Mouse (Mus musculus): Measurements from ENCODE around the gene Gpatch3. TPM values are rescaled to one million over a fixed set of nuclear protein-coding genes. Genes with fewer than 3 reads are reported as not detected.

Gene Gpatch3
- polyA plus RNA-seq, 1 experiment from 2014 or later: 4.5 TPM

GRCm38 (mm10) chr4:133626621-133627020, 52.1 kb downstream of the Gpatch3 start:
- ATAC-seq (no peak), DNase-seq (no peak)
- no peak overlapping the region for H3K9ac ChIP-seq (replicated peaks)
- peaks cover 18% of the 10 kb centered on the region; the same call in 1 of the 2 replicates for H3K36me3 ChIP-seq (replicated peaks; ENCODE audit: insufficient read depth, low read length)
- peaks cover 33% of the 10 kb centered on the region for H3K4me1 ChIP-seq (ENCODE audit: insufficient read depth)
- TF ChIP-seq EP300 (IDR thresholded peaks at IDR 0.05; ENCODE audit: low read depth) (no peak), CTCF (IDR thresholded peaks at IDR 0.05; ENCODE audit: low read depth) (no peak)
- H3K4me2 ChIP-seq (ENCODE audit: low read depth, low read length): no peak overlapping the region
- H3K27me3 ChIP-seq (ENCODE audit: insufficient read depth, low read length): no peaks in the 10 kb centered on the region
- WGBS (ENCODE audit: insufficient replicate concordance): 88% methylated on average over 9 of the region's 9 CpGs
- peak overlapping the region; percentile 85 for H3K27ac ChIP-seq (ENCODE audit: low read depth)
- no peak overlapping the region for H3K4me3 ChIP-seq (ENCODE audit: low read depth, low read length)
- no peaks in the 10 kb centered on the region for H3K9me3 ChIP-seq (ENCODE audit: low read length)

GRCm38 (mm10) chr4:133627039-133627438, 52.5 kb downstream of the Gpatch3 start:
- peak overlapping the region; percentile 85; the same call in 1 of the 2 replicates for H3K27ac ChIP-seq (ENCODE audit: low read depth)
- no peak for ATAC-seq
- H3K4me2 ChIP-seq (ENCODE audit: low read depth, low read length): no peak overlapping the region
- peaks cover 18% of the 10 kb centered on the region; the same call in 1 of the 2 replicates for H3K36me3 ChIP-seq (replicated peaks; ENCODE audit: insufficient read depth, low read length)
- 86% methylated on average over 14 of the region's 14 CpGs for WGBS (ENCODE audit: insufficient replicate concordance)
- TF ChIP-seq CTCF (IDR thresholded peaks at IDR 0.05; ENCODE audit: low read depth) (no peak), EP300 (IDR thresholded peaks at IDR 0.05; ENCODE audit: low read depth) (no peak)
- H3K4me3 ChIP-seq (ENCODE audit: low read depth, low read length): no peak overlapping the region
- no peak overlapping the region for H3K9ac ChIP-seq (replicated peaks)
- no peaks in the 10 kb centered on the region for H3K9me3 ChIP-seq (ENCODE audit: low read length)
- H3K27me3 ChIP-seq (ENCODE audit: insufficient read depth, low read length): no peaks in the 10 kb centered on the region
- H3K4me1 ChIP-seq (ENCODE audit: insufficient read depth): peaks cover 35% of the 10 kb centered on the region
- no peak for DNase-seq

- Histone ChIP-seq H3K4me2 (ENCODE audit: low read depth, low read length) (no peak overlapping the region), H3K27me3 (ENCODE audit: insufficient read depth, low read length) (no peaks in the 10 kb centered on the region), H3K9ac (replicated peaks) (no peak overlapping the region), H3K9me3 (ENCODE audit: low read length) (no peaks in the 10 kb centered on the region), H3K4me1 (ENCODE audit: insufficient read depth) (peaks cover 41% of the 10 kb centered on the region), H3K27ac (ENCODE audit: low read depth) (no peak overlapping the region), H3K36me3 (replicated peaks; ENCODE audit: insufficient read depth, low read length) (peaks cover 18% of the 10 kb centered on the region; the same call in 1 of the 2 replicates), H3K4me3 (ENCODE audit: low read depth, low read length) (no peak overlapping the region)
- DNase-seq: no peak
- TF ChIP-seq CTCF (IDR thresholded peaks at IDR 0.05; ENCODE audit: low read depth): no peak
- 60% methylated on average over 2 of the region's 2 CpGs for WGBS (ENCODE audit: insufficient replicate concordance)
- ATAC-seq: no peak
These were observed 54.0 kb downstream of the Gpatch3 start for GRCm38 (mm10) chr4:133628517-133628916.

- Histone ChIP-seq H3K27me3 (ENCODE audit: insufficient read depth, low read length) (no peaks in the 10 kb centered on the region), H3K9me3 (ENCODE audit: low read length) (no peaks in the 10 kb centered on the region), H3K9ac (replicated peaks) (no peak overlapping the region), H3K36me3 (replicated peaks; ENCODE audit: insufficient read depth, low read length) (peaks cover 12% of the 10 kb centered on the region; the same call in 1 of the 2 replicates), H3K4me2 (ENCODE audit: low read depth, low read length) (no peak overlapping the region), H3K4me1 (ENCODE audit: insufficient read depth) (peaks cover 41% of the 10 kb centered on the region), H3K27ac (ENCODE audit: low read depth) (no peak overlapping the region), H3K4me3 (ENCODE audit: low read depth, low read length) (no peak overlapping the region)
- TF ChIP-seq CTCF (IDR thresholded peaks at IDR 0.05; ENCODE audit: low read depth): no peak
- TF ChIP-seq EP300 (IDR thresholded peaks at IDR 0.05; ENCODE audit: low read depth): no peak
- DNase-seq (no peak), ATAC-seq (no peak)
- 62% methylated on average over 7 of the region's 7 CpGs for WGBS (ENCODE audit: insufficient replicate concordance)
These were observed 54.6 kb downstream of the Gpatch3 start for GRCm38 (mm10) chr4:133629191-133629590.

GRCm38 (mm10) chr4:133630326-133630920, 55.9 kb downstream of the Gpatch3 start:
- H3K4me2 ChIP-seq (ENCODE audit: low read depth, low read length): peak overlapping the region; percentile 97; the same call in 1 of the 2 replicates
- H3K9me3 ChIP-seq (ENCODE audit: low read length): no peaks in the 10 kb centered on the region
- peaks cover 28% of the 10 kb centered on the region for H3K4me1 ChIP-seq (ENCODE audit: insufficient read depth)
- TF ChIP-seq CTCF (IDR thresholded peaks at IDR 0.05; ENCODE audit: low read depth) (no peak), EP300 (IDR thresholded peaks at IDR 0.05; ENCODE audit: low read depth) (no peak)
- no peaks in the 10 kb centered on the region for H3K27me3 ChIP-seq (ENCODE audit: insufficient read depth, low read length)
- no peak for DNase-seq
- H3K4me3 ChIP-seq (ENCODE audit: low read depth, low read length): no peak overlapping the region
- peaks cover 6% of the 10 kb centered on the region; the same call in 1 of the 2 replicates for H3K36me3 ChIP-seq (replicated peaks; ENCODE audit: insufficient read depth, low read length)
- 78% methylated on average over 8 of the region's 8 CpGs for WGBS (ENCODE audit: insufficient replicate concordance)
- ATAC-seq: no peak
- peak overlapping the region; percentile 51; the same call in 1 of the 2 replicates for H3K27ac ChIP-seq (ENCODE audit: low read depth)
- H3K9ac ChIP-seq (replicated peaks): no peak overlapping the region

GRCm38 (mm10) chr4:133631071-133631768, 56.7 kb downstream of the Gpatch3 start:
- no peaks in the 10 kb centered on the region for H3K27me3 ChIP-seq (ENCODE audit: insufficient read depth, low read length)
- 53% methylated on average over 14 of the region's 14 CpGs for WGBS (ENCODE audit: insufficient replicate concordance)
- no peak for TF ChIP-seq CTCF (IDR thresholded peaks at IDR 0.05; ENCODE audit: low read depth)
- no peak for TF ChIP-seq EP300 (IDR thresholded peaks at IDR 0.05; ENCODE audit: low read depth)
- H3K9ac ChIP-seq (replicated peaks): no peak overlapping the region
- H3K4me3 ChIP-seq (ENCODE audit: low read depth, low read length): peak overlapping the region; percentile 77
- peaks cover 23% of the 10 kb centered on the region for H3K4me1 ChIP-seq (ENCODE audit: insufficient read depth)
- H3K27ac ChIP-seq (ENCODE audit: low read depth): no peak overlapping the region
- peaks cover 6% of the 10 kb centered on the region; the same call in 1 of the 2 replicates for H3K36me3 ChIP-seq (replicated peaks; ENCODE audit: insufficient read depth, low read length)
- H3K9me3 ChIP-seq (ENCODE audit: low read length): no peaks in the 10 kb centered on the region
- ATAC-seq: no peak
- peak overlapping the region; percentile 97 for H3K4me2 ChIP-seq (ENCODE audit: low read depth, low read length)
- no peak for DNase-seq
